Mouse (Mus musculus): ENCODE measurements at regions not wholly inside any gene's neighbourhood (a gene's known extent, or its start where the extent isn't known, plus 50 kb on each side); places are given as distances from the start of the nearest gene placed in this dataset.

DNA sequence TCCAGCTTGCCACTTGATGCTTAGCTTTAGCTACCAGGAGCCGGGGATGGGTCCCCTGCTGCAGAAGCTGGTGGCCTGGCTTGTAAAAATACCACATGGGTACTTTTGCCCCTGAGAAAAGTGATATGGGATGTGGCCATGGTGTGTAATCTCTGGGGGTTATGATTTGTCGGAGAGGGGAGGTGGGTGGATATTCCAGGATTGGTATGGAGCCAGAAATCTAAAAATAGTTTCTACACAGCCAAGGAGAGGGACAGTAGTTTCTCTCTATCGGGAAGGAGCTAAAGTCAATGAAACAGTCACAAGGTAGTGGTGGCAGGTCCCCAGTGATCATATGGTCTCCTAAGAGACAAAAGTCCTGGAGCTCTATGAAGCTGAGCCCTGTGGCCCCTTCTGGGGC lies 119.6 kb downstream of the Katnal1 start:
- TF ChIP-seq CTCF (IDR thresholded peaks at IDR 0.05; ENCODE audit: borderline replicate concordance, extremely low read depth, insufficient read depth, insufficient read length) (no peak), POLR2A (IDR thresholded peaks at IDR 0.05; ENCODE audit: borderline replicate concordance, extremely low read depth, insufficient read depth, insufficient read length, poor library complexity, severe bottlenecking) (no peak)

Measured in brain, embryonic 14.5 days (tissue).